Mouse (Mus musculus) stomach, embryonic 14.5 days (tissue): ENCODE measurements around the gene Ube2ql1. TPM values are rescaled to one million over a fixed set of nuclear protein-coding genes. Genes with fewer than 3 reads are reported as not detected.

ENCODE experiments used
- ATAC-seq: fragments of 200-750 bp; cut with Nextera tagmentation; 2 replicates; pipeline ENCODE4 v1.8.0; 2017; ENCODE audit warnings: low read depth, moderate TSS enrichment; ENCODE audit not compliant: insufficient number of reproducible peaks, insufficient read depth, low FRiP score
- H3K27ac ChIP-seq: fragments of 300-500 bp; sonication (generic); 2 replicates; pipeline ENCODE4 v1.5.1; 2014; ENCODE audit warnings: mild to moderate bottlenecking, low read length, moderate library complexity, mixed read lengths
- H3K27me3 ChIP-seq: fragments of 300-500 bp; sonication (generic); 2 replicates; pipeline ENCODE4 v1.6.1; 2014; ENCODE audit warnings: low read length, control low read depth, mixed read lengths; ENCODE audit not compliant: control insufficient read depth, insufficient read depth
- H3K36me3 ChIP-seq: fragments of 300-500 bp; sonication (generic); 2 replicates; pipeline ENCODE4 v1.6.1; 2014; ENCODE audit warnings: mild to moderate bottlenecking, control low read depth, low read length, moderate library complexity, mixed read lengths; ENCODE audit not compliant: control insufficient read depth, insufficient read depth
- H3K4me1 ChIP-seq: fragments of 300-500 bp; sonication (generic); 2 replicates; pipeline ENCODE4 v1.6.1; 2014; ENCODE audit warnings: low read length, control low read depth, mixed read lengths; ENCODE audit not compliant: control insufficient read depth, insufficient read depth
- H3K4me2 ChIP-seq: fragments of 300-500 bp; sonication (generic); replicated peaks from 2 replicates; pipeline ENCODE4 v1.6.1; 2014; ENCODE audit warnings: low read depth, low read length, control low read depth
- H3K4me3 ChIP-seq: fragments of 300-500 bp; sonication (generic); 2 replicates; pipeline ENCODE4 v1.5.1; 2014; ENCODE audit warnings: low read depth, low read length, control low read depth
- H3K9ac ChIP-seq: fragments of 300-500 bp; sonication (generic); replicated peaks from 2 replicates; pipeline ENCODE4 v1.6.1; 2014; ENCODE audit warnings: low read depth, mild to moderate bottlenecking, control low read depth, low read length, moderate library complexity, mixed read lengths
- H3K9me3 ChIP-seq: fragments of 300-500 bp; sonication (generic); 2 replicates; pipeline ENCODE4 v1.6.1; 2016; ENCODE audit warnings: low read depth, low read length, control low read depth; ENCODE audit not compliant: control insufficient read depth
- WGBS: fragments of 180-500 bp; shearing (Covaris S2); extraction: QIAGEN DNeasy Blood & Tissue Kit; methylation state at CpG from one replicate; pipeline ENCODE4 v1.1.7; 2014; 5-methylcytosine and 5-hydroxymethylcytosine counted together
- polyA plus RNA-seq: library from polyadenylated mRNA; unstranded; fragments of >200 nt; fragmentation: Nextera tagmentation; extraction: Ambion mirVana; gene quantifications from 2 replicates; pipeline ENCODE4 v1.2.1, GENCODE M21; 2014

Gene Ube2ql1
- polyA plus RNA-seq, 1 experiment from 2014 or later = 0.17 TPM

DNA sequence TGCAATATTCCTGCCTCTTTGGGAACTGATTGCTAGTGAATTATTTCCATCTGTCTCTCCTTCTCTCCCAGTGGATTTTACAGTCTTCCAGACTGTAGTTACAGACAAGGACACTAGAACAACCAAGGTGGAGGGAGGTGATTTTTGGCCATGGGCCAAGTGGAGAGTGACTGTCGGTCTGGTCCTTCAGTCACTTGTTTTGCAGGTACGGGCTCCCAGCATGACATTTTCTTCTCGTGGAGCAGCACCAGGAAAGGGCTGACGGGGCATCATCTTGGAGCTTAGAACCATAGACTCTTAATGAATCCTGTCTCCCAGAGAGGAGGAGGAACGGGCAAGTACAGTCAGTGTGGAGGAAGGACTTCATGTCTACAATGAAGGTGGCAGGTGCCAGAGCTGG is 67.6 kb downstream of the Ube2ql1 start:
- no peak overlapping the region for H3K27ac ChIP-seq
- no peak overlapping the region for H3K4me2 ChIP-seq
- no peaks in the 10 kb centered on the region for H3K36me3 ChIP-seq
- H3K4me3 ChIP-seq = no peak overlapping the region
- WGBS = 85% methylated on average over 5 of the region's 5 CpGs
- ATAC-seq = no peak
- no peak overlapping the region for H3K9ac ChIP-seq
- H3K9me3 ChIP-seq = no peaks in the 10 kb centered on the region
- H3K27me3 ChIP-seq = no peaks in the 10 kb centered on the region
- H3K4me1 ChIP-seq = no peaks in the 10 kb centered on the region

DNA sequence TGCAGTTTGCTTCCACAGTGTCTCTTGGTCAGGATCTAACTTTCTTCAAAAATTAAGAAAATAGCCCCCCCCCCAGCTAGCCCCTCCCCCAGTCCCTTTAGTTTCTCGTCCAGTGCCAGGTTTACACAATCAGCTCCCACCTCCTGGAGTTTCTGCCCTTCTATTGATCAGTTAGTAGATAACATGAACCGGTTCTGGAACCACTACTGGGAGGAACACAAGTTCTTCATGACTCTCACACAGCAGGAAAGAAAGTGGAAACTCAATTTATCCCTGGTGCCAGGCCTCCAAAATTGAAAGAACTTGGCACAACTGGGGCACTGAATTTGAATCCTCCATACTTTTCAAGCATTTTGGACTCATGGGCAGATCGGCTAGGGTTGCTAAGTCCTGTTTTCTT is 85.2 kb downstream of the Ube2ql1 start:
- Histone ChIP-seq H3K4me3 (no peak overlapping the region), H3K4me1 (no peaks in the 10 kb centered on the region), H3K9ac (no peak overlapping the region), H3K27ac (no peak overlapping the region), H3K36me3 (no peaks in the 10 kb centered on the region), H3K27me3 (no peaks in the 10 kb centered on the region), H3K4me2 (no peak overlapping the region), H3K9me3 (no peaks in the 10 kb centered on the region)
- ATAC-seq = no peak
- 66% methylated on average over 3 of the region's 3 CpGs for WGBS

Other genes with a start within 250 kb of the Ube2ql1 start
- 110 and 116 TPM in 2 replicates for gene Nsun2, start 206.1 kb downstream of the Ube2ql1 start, polyA plus RNA-seq
- gene Tent4a, start 205.3 kb downstream of the Ube2ql1 start, polyA plus RNA-seq = 7.9 and 8.8 TPM in 2 replicates
- gene Srd5a1, start 128.4 kb downstream of the Ube2ql1 start, polyA plus RNA-seq = 35.3 and 36.0 TPM in 2 replicates
- 134 and 136 TPM in 2 replicates for gene Med10, start 62.5 kb upstream of the Ube2ql1 start, polyA plus RNA-seq